Mouse (Mus musculus): ENCODE data around the gene Hsd17b14. TPM values are rescaled to one million over a fixed set of nuclear protein-coding genes. Genes with fewer than 3 reads are reported as not detected.
A peak's percentile ranks its signal among the peaks of the same experiment; 100 is the strongest.
"Not testable (repeated sequence)": the region's sequence is repeated elsewhere in the genome, so short reads cannot be mapped to it uniquely, and the experiment has no call there.

Gene Hsd17b14
- 0.42 and 0.52 TPM in 2 replicates for polyA plus RNA-seq (2016; fragmentation: Nextera tagmentation; extraction: Ambion mirVana)

DNA sequence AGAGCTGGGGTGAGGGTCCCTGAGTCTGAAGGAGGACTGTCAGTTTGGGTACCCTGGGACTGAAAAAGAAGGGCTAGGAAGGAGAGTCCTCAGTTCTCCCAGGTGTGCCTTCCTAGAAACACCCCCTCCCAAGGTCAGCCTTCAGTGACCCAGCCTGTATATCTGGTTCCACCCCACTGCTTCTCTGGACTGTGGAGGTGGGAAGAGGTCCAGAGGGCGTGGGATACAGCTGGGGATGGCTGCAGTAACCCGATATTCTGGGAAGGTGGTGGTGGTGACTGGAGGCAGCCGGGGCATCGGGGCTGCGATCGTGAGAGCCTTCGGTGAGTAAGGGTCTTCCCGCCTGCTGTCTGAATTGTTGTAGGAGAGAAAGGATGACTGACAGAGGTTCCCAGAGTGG lies at the start of gene Hsd17b14:
TSS of gene Hsd17b14 (plus strand) at position 150 of the 400 bp plus-strand sequence.
- Histone ChIP-seq H3K36me3 (replicated peaks) (no peaks in the 10 kb centered on the region), H3K27ac (no peak within 1 kb of the TSS), H3K4me2 (no peak within 1 kb of the TSS), H3K4me3 (replicated peaks) (no peak within 1 kb of the TSS), H3K9me3 (no peaks in the 10 kb centered on the region), H3K27me3 (0 out of 2 replicates have a peak, but pooled peaks cover under 1% of the 10 kb centered on the region), H3K4me1 (no peaks in the 10 kb centered on the region), H3K9ac (no peak within 1 kb of the TSS)
- no peak for ATAC-seq (ENCODE audit: low FRiP score)
- 48% methylated on average over 8 of the region's 8 CpGs for WGBS

GRCm38 (mm10) chr7:45507583-45507982 lies 47.1 kb upstream of the Hsd17b14 start:
- H3K4me3 ChIP-seq (replicated peaks): no peak overlapping the region
- 91% methylated on average over 6 of the region's 6 CpGs for WGBS
- no peaks in the 10 kb centered on the region for H3K9me3 ChIP-seq
- no peak overlapping the region for H3K4me2 ChIP-seq
- H3K27ac ChIP-seq: no peak overlapping the region
- H3K27me3 ChIP-seq: no peaks in the 10 kb centered on the region
- peaks cover 17% of the 10 kb centered on the region for H3K36me3 ChIP-seq (replicated peaks)
- H3K9ac ChIP-seq: no peak overlapping the region
- H3K4me1 ChIP-seq: peaks cover 14% of the 10 kb centered on the region
- ATAC-seq (ENCODE audit: low FRiP score): no peak

- Histone ChIP-seq H3K36me3 (replicated peaks) (peaks cover 12% of the 10 kb centered on the region), H3K4me2 (peak overlapping the region; percentile 62; the same call in 1 of the 2 replicates), H3K9ac (0 out of 2 replicates have a peak overlapping the region, but pooled peaks have one; percentile 75), H3K4me3 (replicated peaks) (no peak overlapping the region), H3K27me3 (no peaks in the 10 kb centered on the region), H3K9me3 (no peaks in the 10 kb centered on the region), H3K4me1 (peaks cover 14% of the 10 kb centered on the region), H3K27ac (no peak overlapping the region)
- 88% methylated on average over 6 of the region's 6 CpGs for WGBS
- no peak for ATAC-seq (ENCODE audit: low FRiP score)
These were observed 46.1 kb upstream of the Hsd17b14 start for GRCm38 (mm10) chr7:45508561-45508960.

GRCm38 (mm10) chr7:45509181-45509882 lies 45.4 kb upstream of the Hsd17b14 start:
- WGBS: 45% methylated on average over 19 of the region's 19 CpGs
- Histone ChIP-seq H3K36me3 (replicated peaks) (peaks cover 12% of the 10 kb centered on the region), H3K27me3 (no peaks in the 10 kb centered on the region), H3K4me2 (peak overlapping the region; percentile 62), H3K4me1 (peaks cover 14% of the 10 kb centered on the region), H3K27ac (0 out of 2 replicates have a peak overlapping the region, but pooled peaks have one; percentile 88), H3K9ac (peak overlapping the region; percentile 75), H3K4me3 (replicated peaks) (peak overlapping the region; percentile 69), H3K9me3 (no peaks in the 10 kb centered on the region)
- ATAC-seq (ENCODE audit: low FRiP score): no peak

DNA sequence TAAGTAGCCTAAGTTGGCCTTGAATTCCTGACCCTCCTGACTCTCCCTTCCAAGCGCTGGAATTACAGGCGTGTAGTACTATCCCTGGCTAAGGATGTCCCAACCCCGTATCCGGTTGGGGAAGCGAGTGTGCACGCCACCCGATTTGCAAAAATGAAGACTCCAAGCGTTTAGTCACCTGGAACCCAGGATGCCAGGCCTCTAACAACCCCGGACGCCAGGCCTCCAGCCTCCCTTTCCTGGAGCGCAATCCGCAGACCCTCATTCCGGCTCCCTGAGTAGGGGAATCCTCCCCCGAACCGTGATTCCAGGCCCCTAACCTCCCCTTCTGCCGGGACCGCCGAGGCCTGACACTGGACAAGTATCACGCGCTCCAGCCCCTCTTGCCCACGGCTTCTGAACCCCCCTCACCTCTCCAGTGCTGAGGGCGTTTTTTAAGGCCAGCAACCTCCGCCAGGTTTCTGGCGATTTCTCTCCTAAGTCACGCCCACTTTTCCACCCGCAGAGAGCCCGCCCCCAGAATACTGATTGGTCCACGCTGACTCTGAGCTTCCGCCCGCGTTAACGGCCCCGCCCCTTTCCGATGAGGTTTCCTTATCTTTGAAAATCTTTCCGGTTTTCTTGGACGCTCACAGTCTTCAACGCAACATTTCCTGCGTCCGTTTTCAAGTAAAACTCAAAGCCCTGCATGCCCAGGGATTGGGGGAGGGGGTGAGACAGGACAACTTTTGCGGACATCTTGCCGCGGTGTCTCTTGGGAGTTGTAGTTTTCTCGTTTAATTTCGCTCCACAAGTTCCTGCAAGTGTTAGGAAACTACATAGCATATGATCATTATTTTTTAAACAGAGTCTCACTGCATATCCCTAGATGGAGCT lies 44.5 kb upstream of the Hsd17b14 start, which contains the start of gene Nucb1:
TSS of gene Nucb1 (minus strand) at position 495 of the 876 bp plus-strand sequence.
- H3K27me3 ChIP-seq: no peaks in the 10 kb centered on the region

GRCm38 (mm10) chr7:45514411-45514810 lies 40.3 kb upstream of the Hsd17b14 start:
- no peaks in the 10 kb centered on the region for H3K27me3 ChIP-seq
- WGBS: 83% methylated on average over 7 of the region's 7 CpGs
- no peaks in the 10 kb centered on the region for H3K36me3 ChIP-seq (replicated peaks)
- peaks cover 4% of the 10 kb centered on the region for H3K4me1 ChIP-seq
- no peaks in the 10 kb centered on the region for H3K9me3 ChIP-seq
- no peak overlapping the region for H3K4me3 ChIP-seq (replicated peaks)
- H3K27ac ChIP-seq: no peak overlapping the region
- no peak overlapping the region for H3K9ac ChIP-seq
- no peak for ATAC-seq (ENCODE audit: low FRiP score)
- no peak overlapping the region for H3K4me2 ChIP-seq

More for the DNA sequence above, 44.5 kb upstream of the Hsd17b14 start, which contains the start of gene Nucb1:
- peak within 1 kb of the TSS; percentile 62 for H3K4me2 ChIP-seq
- peaks cover 14% of the 10 kb centered on the region for H3K4me1 ChIP-seq
- peak within 1 kb of the TSS; percentile 88 for H3K27ac ChIP-seq
- no peaks in the 10 kb centered on the region for H3K9me3 ChIP-seq
- peaks cover 9% of the 10 kb centered on the region for H3K36me3 ChIP-seq (replicated peaks)
- under 1% methylated on average over 44 of the region's 44 CpGs for WGBS
- peak within 1 kb of the TSS; percentile 75 for H3K9ac ChIP-seq
- peak; percentile 91 for ATAC-seq (ENCODE audit: low FRiP score)
- H3K4me3 ChIP-seq (replicated peaks): peak within 1 kb of the TSS; percentile 69

DNA sequence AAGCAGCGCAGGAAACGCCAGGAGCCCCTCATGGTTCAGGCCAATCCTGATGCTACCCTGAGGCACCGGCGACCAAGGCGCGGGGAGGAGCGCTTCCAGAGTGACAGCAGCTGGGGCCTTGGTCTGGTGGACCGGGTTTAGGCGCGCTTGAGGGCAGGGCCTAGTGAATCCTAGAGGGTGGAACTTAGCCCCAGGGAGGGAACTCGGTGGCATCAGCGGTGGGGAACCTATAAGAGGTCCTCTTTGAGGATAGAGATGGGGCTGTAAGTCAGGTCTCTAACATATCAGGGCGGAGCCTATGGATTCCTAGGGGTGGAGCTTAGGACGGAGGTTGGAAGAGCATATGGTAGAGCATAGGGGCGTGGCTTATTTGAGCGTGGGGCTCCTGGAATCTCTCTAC lies 39.3 kb upstream of the Hsd17b14 start:
- Histone ChIP-seq H3K27ac (no peak overlapping the region), H3K9me3 (no peaks in the 10 kb centered on the region), H3K4me2 (no peak overlapping the region), H3K9ac (no peak overlapping the region), H3K4me1 (no peaks in the 10 kb centered on the region), H3K4me3 (replicated peaks) (no peak overlapping the region), H3K27me3 (no peaks in the 10 kb centered on the region), H3K36me3 (replicated peaks) (no peaks in the 10 kb centered on the region)
- WGBS: 32% methylated on average over 16 of the region's 16 CpGs
- ATAC-seq (ENCODE audit: low FRiP score): no peak

DNA sequence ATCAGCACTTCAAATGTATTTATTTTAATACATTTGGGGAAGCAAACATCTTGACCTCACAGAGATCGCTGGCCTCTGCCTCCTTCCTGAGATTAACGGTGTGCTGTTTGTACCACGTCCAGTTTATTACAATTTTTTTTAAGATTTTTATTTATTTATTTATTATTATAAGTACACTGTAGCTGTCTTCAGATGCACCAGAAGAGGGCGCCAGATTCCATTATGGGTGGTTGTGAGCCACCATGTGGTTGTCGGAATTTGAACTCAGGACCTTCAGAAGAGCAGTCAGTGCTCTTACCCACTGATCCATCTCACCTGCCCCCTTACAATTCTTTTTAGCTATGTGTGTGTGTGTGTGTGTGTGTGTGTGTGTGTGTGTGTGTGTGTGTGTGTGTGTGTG lies 37.8 kb upstream of the Hsd17b14 start:
- H3K4me3 ChIP-seq (replicated peaks); H3K4me1 ChIP-seq; H3K36me3 ChIP-seq (replicated peaks); H3K9ac ChIP-seq; H3K27me3 ChIP-seq; ATAC-seq (ENCODE audit: low FRiP score); H3K9me3 ChIP-seq; H3K27ac ChIP-seq; H3K4me2 ChIP-seq: not testable (repeated sequence)
- WGBS: 69% methylated on average over 5 of the region's 5 CpGs

- Histone ChIP-seq H3K9ac (no peak overlapping the region), H3K27ac (no peak overlapping the region), H3K4me1 (peaks cover 4% of the 10 kb centered on the region; the same call in 1 of the 2 replicates), H3K36me3 (replicated peaks) (0 out of 2 replicates have a peak, but pooled peaks cover 1% of the 10 kb centered on the region), H3K4me2 (no peak overlapping the region), H3K27me3 (no peaks in the 10 kb centered on the region), H3K4me3 (replicated peaks) (no peak overlapping the region), H3K9me3 (no peaks in the 10 kb centered on the region)
- WGBS: 90% methylated on average over 16 of the region's 16 CpGs
- no peak for ATAC-seq (ENCODE audit: low FRiP score)
These were observed 36.1 kb upstream of the Hsd17b14 start for GRCm38 (mm10) chr7:45518618-45519017.

- Histone ChIP-seq H3K9ac (no peak overlapping the region), H3K4me3 (replicated peaks) (no peak overlapping the region), H3K36me3 (replicated peaks) (0 out of 2 replicates have a peak, but pooled peaks cover 4% of the 10 kb centered on the region), H3K27ac (no peak overlapping the region), H3K4me2 (no peak overlapping the region), H3K9me3 (no peaks in the 10 kb centered on the region), H3K4me1 (peaks cover 8% of the 10 kb centered on the region; the same call in 1 of the 2 replicates), H3K27me3 (no peaks in the 10 kb centered on the region)
- no peak for ATAC-seq (ENCODE audit: low FRiP score)
- 81% methylated on average over 8 of the region's 8 CpGs for WGBS
These were observed 35.2 kb upstream of the Hsd17b14 start for GRCm38 (mm10) chr7:45519345-45520120.

DNA sequence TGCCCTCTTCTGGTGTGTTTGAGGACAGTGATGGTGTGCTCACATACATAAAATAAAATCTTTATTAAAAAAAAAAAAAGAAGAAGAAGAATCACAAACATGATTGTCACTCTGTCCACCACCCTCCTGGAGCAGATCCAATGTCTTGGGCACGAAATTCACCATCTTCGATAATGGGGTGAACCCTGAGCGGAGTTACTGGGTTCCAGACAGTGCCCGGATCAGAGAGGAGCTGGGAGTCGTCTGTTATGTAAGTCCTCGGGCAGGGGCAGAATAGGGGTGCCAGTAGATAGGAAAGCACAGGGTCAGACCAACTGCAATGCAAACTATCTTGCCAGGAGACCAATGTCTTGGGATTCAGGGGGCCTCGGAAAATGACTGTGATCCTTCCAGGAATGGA lies 34.1 kb upstream of the Hsd17b14 start:
- Histone ChIP-seq H3K27ac (no peak overlapping the region), H3K4me1 (peaks cover 19% of the 10 kb centered on the region), H3K4me2 (no peak overlapping the region), H3K9me3 (no peaks in the 10 kb centered on the region), H3K27me3 (no peaks in the 10 kb centered on the region), H3K9ac (no peak overlapping the region), H3K36me3 (replicated peaks) (0 out of 2 replicates have a peak, but pooled peaks cover 4% of the 10 kb centered on the region), H3K4me3 (replicated peaks) (no peak overlapping the region)
- WGBS: 91% methylated on average over 7 of the region's 7 CpGs
- no peak for ATAC-seq (ENCODE audit: low FRiP score)

All from forebrain, embryonic 12.5 days (tissue).